Mouse (Mus musculus) left cerebral cortex, adult 8-10 months (tissue): Measurements from ENCODE around the gene Hsp90aa1. TPM values are rescaled to one million over a fixed set of nuclear protein-coding genes. Genes with fewer than 3 reads are reported as not detected.

Source experiments
- microRNA-seq, 2 experiments: library from miRNA; unstranded; fragments of <30 nt; microRNA quantifications; one replicate each; pipeline ENCODE4 v1.2.0; 2022
- total RNA-seq, 4 experiments: library from RNA; stranded (reverse); gene quantifications; 2 replicates each; pipeline ENCODE4 v1.2.4; 2022

Hsp90aa1 gene
- total RNA-seq, 4 experiments from 2014 or later = 977 to 1,063 (median 1,024) TPM

Small RNA genes lying within 50 kb of the gene (microRNA-seq; reads per million reads assigned to microRNA genes)
- gene Gm27299 = 0 reads per million in 2 experiments

Other genes starting within 250 kb of the Hsp90aa1 start
- gene Dync1h1, start 101.3 kb downstream of the Hsp90aa1 start, total RNA-seq = 100 to 1,000 TPM; 273 to 304 (median 298) TPM
- not detected for gene 1700001K19Rik, start 20.1 kb downstream of the Hsp90aa1 start, total RNA-seq
- gene Wdr20, start 35.2 kb upstream of the Hsp90aa1 start, total RNA-seq = 10 to 100 TPM; 44.9 to 50.4 (median 47.1) TPM
- 10 to 100 TPM in 2 of 4 experiments, 1 to 10 TPM in 2; 9.8 to 11.6 (median 10.5) TPM for gene Mok, start 138.2 kb upstream of the Hsp90aa1 start, total RNA-seq
- gene Zfp839, start 147.5 kb upstream of the Hsp90aa1 start, total RNA-seq = 10 to 100 TPM; 12.3 to 15.5 (median 13.0) TPM
- gene Cinp, start 186.4 kb upstream of the Hsp90aa1 start, total RNA-seq = 10 to 100 TPM; 76.5 to 77.3 (median 76.7) TPM
- gene Tecpr2, start 186.5 kb upstream of the Hsp90aa1 start, total RNA-seq = 10 to 100 TPM; 45.8 to 51.8 (median 49.3) TPM